Mouse (Mus musculus) CH12.LX (cell line): ENCODE measurements around the gene Zdhhc3. TPM values are rescaled to one million over a fixed set of nuclear protein-coding genes. Genes with fewer than 3 reads are reported as not detected.

Source experiments
- DNase-seq: peaks from one replicate; pipeline ENCODE4 v3.0.0-alpha.2; 2013; ENCODE audit errors: extremely low read depth
- H3K27ac ChIP-seq: 2 replicates; pipeline ENCODE4 v1.5.1; 2012; ENCODE audit warnings: low read depth, mild to moderate bottlenecking, control low read depth, moderate library complexity; ENCODE audit not compliant: insufficient read depth
- H3K27me3 ChIP-seq: replicated peaks from 2 replicates; pipeline ENCODE3; 2012; ENCODE audit warnings: inconsistent platforms
- H3K36me3 ChIP-seq, 2 experiments: replicated peaks in 1 of 2; 2 replicates each; pipeline versions ENCODE3 to v1.6.1; 2012; ENCODE audit warnings: inconsistent platforms in 1 of 2, low read length in 1 of 2, mild to moderate bottlenecking in 1 of 2, mixed read lengths in 1 of 2, moderate library complexity in 1 of 2; ENCODE audit not compliant: control insufficient read depth in 1 of 2, insufficient read depth in 1 of 2
- H3K4me1 ChIP-seq, 2 experiments: 2 replicates each; pipeline ENCODE4 v1.6.1; 2012; ENCODE audit warnings: inconsistent platforms in 1 of 2, moderate library complexity in 1 of 2; ENCODE audit not compliant: insufficient read depth in 2 of 2, control insufficient read depth in 1 of 2
- H3K4me2 ChIP-seq: 2 replicates; pipeline ENCODE4 v1.6.1; 2012; ENCODE audit warnings: low read depth, mild to moderate bottlenecking, control low read depth; ENCODE audit not compliant: poor library complexity, insufficient read depth, severe bottlenecking
- H3K4me3 ChIP-seq, 3 experiments: fragments of 150-350 bp in 1 of 3; sonication (generic) in 1 of 3; replicated peaks in 1 of 3; 2 replicates each; pipeline versions ENCODE3 to v1.5.1; 2011 to 2012; ENCODE audit warnings: low read depth in 2 of 3, low read length in 2 of 3, mild to moderate bottlenecking in 2 of 3, moderate library complexity in 2 of 3, control low read depth in 1 of 3, improper control_type of control experiment in 1 of 3, inconsistent platforms in 1 of 3, mixed read lengths in 1 of 3; ENCODE audit not compliant: poor library complexity in 1 of 3
- H3K79me2 ChIP-seq: replicated peaks from 2 replicates; pipeline ENCODE4 v1.6.1; 2012; ENCODE audit warnings: mild to moderate bottlenecking, moderate library complexity; ENCODE audit not compliant: control insufficient read depth, poor library complexity, insufficient read depth, severe bottlenecking; ENCODE audit errors: extremely low read depth
- H3K9ac ChIP-seq: 2 replicates; pipeline ENCODE4 v1.6.1; 2012; ENCODE audit warnings: low read depth, mild to moderate bottlenecking, control low read depth, moderate library complexity; ENCODE audit not compliant: insufficient read depth
- H3K9me3 ChIP-seq: replicated peaks from 2 replicates; pipeline ENCODE3; 2012; ENCODE audit warnings: low read length, inconsistent platforms, mixed read lengths
- BHLHE40 ChIP-seq: IDR thresholded peaks from 2 replicates; pipeline ENCODE4 v1.6.1; 2011; ENCODE audit warnings: mild to moderate bottlenecking, low read depth, low read length, improper control_type of control experiment
- CHD1 ChIP-seq: IDR thresholded peaks from 2 replicates; pipeline ENCODE4 v1.6.1; 2012; ENCODE audit warnings: low read depth, low read length, improper control_type of control experiment, inconsistent platforms
- CHD2 ChIP-seq: IDR thresholded peaks from 2 replicates; pipeline ENCODE4 v1.6.1; 2011; ENCODE audit warnings: low read length, improper control_type of control experiment
- CTCF ChIP-seq, 2 experiments: IDR thresholded peaks in 1 of 2; conservative IDR thresholded peaks in 1 of 2; 2 replicates each; pipeline ENCODE4 v1.5.1; 2011 to 2012; ENCODE audit warnings: low read depth in 2 of 2, low read length in 2 of 2, improper control_type of control experiment in 1 of 2, inconsistent platforms in 1 of 2, mild to moderate bottlenecking in 1 of 2, moderate library complexity in 1 of 2
- E2F4 ChIP-seq: IDR thresholded peaks from 2 replicates; pipeline ENCODE4 v1.6.1; 2011; ENCODE audit warnings: low read depth, low read length, improper control_type of control experiment; ENCODE audit not compliant: insufficient replicate concordance
- EP300 ChIP-seq: IDR thresholded peaks from 2 replicates; pipeline ENCODE4 v1.6.1; 2011; ENCODE audit warnings: low read length, improper control_type of control experiment
- ETS1 ChIP-seq: conservative IDR thresholded peaks from 2 replicates; pipeline ENCODE4 v1.6.1; 2012; ENCODE audit warnings: low read depth, mild to moderate bottlenecking, inconsistent platforms, low read length, improper control_type of control experiment, moderate library complexity
- GABPA ChIP-seq: IDR thresholded peaks from 2 replicates; pipeline ENCODE4 v1.6.1; 2012; ENCODE audit warnings: low read depth, low read length, improper control_type of control experiment, inconsistent platforms; ENCODE audit not compliant: insufficient replicate concordance
- HCFC1 ChIP-seq: IDR thresholded peaks from 2 replicates; pipeline ENCODE4 v1.6.1; 2012; ENCODE audit warnings: low read depth, mild to moderate bottlenecking, inconsistent platforms, low read length, improper control_type of control experiment
- IRF4 ChIP-seq: IDR thresholded peaks from 2 replicates; pipeline ENCODE4 v1.6.1; 2014; ENCODE audit warnings: low read depth, mild to moderate bottlenecking, inconsistent platforms, low read length, improper control_type of control experiment
- JUN ChIP-seq: IDR thresholded peaks from 2 replicates; pipeline ENCODE4 v1.6.1; 2011; ENCODE audit warnings: low read depth, mild to moderate bottlenecking, low read length, improper control_type of control experiment, moderate library complexity; ENCODE audit not compliant: insufficient read depth
- JUND ChIP-seq: conservative IDR thresholded peaks from 2 replicates; pipeline ENCODE4 v1.6.1; 2011; ENCODE audit warnings: low read depth, low read length, improper control_type of control experiment
- KAT2A ChIP-seq: IDR thresholded peaks from 2 replicates; pipeline ENCODE4 v1.6.1; 2012; ENCODE audit warnings: low read length, improper control_type of control experiment, inconsistent platforms; ENCODE audit not compliant: insufficient replicate concordance
- MAFK ChIP-seq: IDR thresholded peaks from 2 replicates; pipeline ENCODE4 v1.6.1; 2011; ENCODE audit warnings: low read length, improper control_type of control experiment; ENCODE audit not compliant: insufficient replicate concordance
- MAX ChIP-seq: IDR thresholded peaks from 2 replicates; pipeline ENCODE4 v1.6.1; 2011; ENCODE audit warnings: low read length, improper control_type of control experiment
- MEF2A ChIP-seq: IDR thresholded peaks from 2 replicates; pipeline ENCODE4 v1.6.1; 2014; ENCODE audit warnings: low read depth, mild to moderate bottlenecking, inconsistent platforms, low read length, improper control_type of control experiment, borderline replicate concordance
- NELFE ChIP-seq: IDR thresholded peaks from 2 replicates; pipeline ENCODE4 v1.6.1; 2011; ENCODE audit warnings: low read depth, low read length, improper control_type of control experiment
- PAX5 ChIP-seq: IDR thresholded peaks from 2 replicates; pipeline ENCODE4 v1.6.1; 2012; ENCODE audit warnings: low read length, inconsistent platforms, mixed read lengths
- POLR2A ChIP-seq: IDR thresholded peaks from 2 replicates; pipeline ENCODE4 v1.6.1; 2011; ENCODE audit warnings: low read depth, mild to moderate bottlenecking, improper control_type of control experiment, low read length
- POLR2AphosphoS2 ChIP-seq: IDR thresholded peaks from 2 replicates; pipeline ENCODE4 v1.6.1; 2011; ENCODE audit warnings: low read depth, low read length, improper control_type of control experiment
- RAD21 ChIP-seq: IDR thresholded peaks from 2 replicates; pipeline ENCODE4 v1.6.1; 2011; ENCODE audit warnings: low read depth, mild to moderate bottlenecking, low read length, improper control_type of control experiment, moderate library complexity
- RCOR1 ChIP-seq: conservative IDR thresholded peaks from 2 replicates; pipeline ENCODE4 v1.6.1; 2012; ENCODE audit warnings: low read depth, mild to moderate bottlenecking, inconsistent platforms, low read length, improper control_type of control experiment
- SIN3A ChIP-seq: IDR thresholded peaks from 2 replicates; pipeline ENCODE4 v1.6.1; 2012; ENCODE audit warnings: low read length, improper control_type of control experiment, inconsistent platforms
- TBP ChIP-seq: conservative IDR thresholded peaks from 2 replicates; pipeline ENCODE4 v1.6.1; 2011; ENCODE audit warnings: low read depth, low read length, improper control_type of control experiment
- TCF12 ChIP-seq: IDR thresholded peaks from 2 replicates; pipeline ENCODE4 v1.6.1; 2014; ENCODE audit warnings: low read depth, mild to moderate bottlenecking, inconsistent platforms, low read length, improper control_type of control experiment
- USF2 ChIP-seq: conservative IDR thresholded peaks from 2 replicates; pipeline ENCODE4 v1.6.1; 2011; ENCODE audit warnings: low read depth, low read length, improper control_type of control experiment
- ZC3H11A ChIP-seq: IDR thresholded peaks from 2 replicates; pipeline ENCODE4 v1.6.1; 2012; ENCODE audit warnings: low read depth, mild to moderate bottlenecking, inconsistent platforms, low read length, improper control_type of control experiment
- ZNF384 ChIP-seq: IDR thresholded peaks from 2 replicates; pipeline ENCODE4 v1.6.1; 2012; ENCODE audit warnings: low read depth, low read length, improper control_type of control experiment, inconsistent platforms
- dilution Hi-C: fragments of 300-500 bp; cut with MboI; formaldehyde crosslinking; loops from 2 replicates; pipeline ENCODE4 v1.14.3; 2020; ENCODE audit warnings: low sequenced_read_pairs; ENCODE audit not compliant: extremely low pct_unique_long_range_greater_than_20kb, extremely low pct_ligation_motif_present
- in situ Hi-C: fragments of 300-500 bp; cut with MboI; formaldehyde crosslinking; loops from 3 replicates; pipeline ENCODE4 v1.14.3; 2019; ENCODE audit warnings: low sequenced_read_pairs, low pct_ligation_motif_present, low pct_unique_long_range_greater_than_20kb, mixed read lengths
- polyA plus RNA-seq: library from polyadenylated mRNA; unstranded; fragments of >175 nt; gene quantifications from 2 replicates; pipeline ENCODE4 v1.2.1, GENCODE M21; 2012; ENCODE audit warnings: low read depth; ENCODE audit not compliant: insufficient read length
- total RNA-seq, 2 experiments: library from RNA; depleted of rRNA; stranded (reverse); fragments of 300-350 nt in 1 of 2; fragments of >200 nt in 1 of 2; gene quantifications; 2 replicates each; pipeline ENCODE4 v1.2.3; 2012 to 2014

The Zdhhc3 gene
- total and polyA plus RNA-seq, 3 experiments = 37.2 to 74.4 (median 62.6) TPM

DNA sequence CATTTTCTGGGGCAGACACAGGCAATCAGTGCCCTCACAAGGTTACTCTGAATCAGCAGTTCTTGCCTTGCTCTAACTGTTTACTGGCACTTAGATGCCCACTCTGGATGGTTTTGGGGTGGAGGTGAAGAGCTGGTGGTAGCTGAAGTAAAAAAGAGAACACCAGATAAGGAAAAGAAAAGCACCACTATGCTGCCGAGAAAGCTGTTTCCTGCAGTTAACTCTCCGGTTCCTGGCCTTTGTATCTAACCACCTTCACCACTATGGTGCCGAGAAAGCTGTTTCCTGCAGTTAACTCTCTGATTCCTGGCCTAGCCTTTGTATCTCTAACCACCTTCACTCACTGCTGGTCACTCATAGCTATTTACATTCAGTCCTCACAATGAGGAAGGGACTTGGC is 25.4 kb downstream of the Zdhhc3 start:
- Histone ChIP-seq H3K4me2 (no peak overlapping the region), H3K9me3 (no peaks in the 10 kb centered on the region), H3K79me2 (no peaks in the 10 kb centered on the region), H3K4me3 (no peak overlapping the region), H3K4me1 (peaks cover 0 to 6% of the 10 kb centered on the region in 2 experiments; a peak in 1 of 4 replicates), H3K27ac (no peak overlapping the region), H3K9ac (no peak overlapping the region), H3K36me3 (peaks cover 68 to 99% of the 10 kb centered on the region in 2 experiments), H3K27me3 (no peaks in the 10 kb centered on the region)
- in situ Hi-C loops = no loop called here
- TF ChIP-seq E2F4 (no peak), TBP (no peak), CHD1 (no peak), JUND (no peak), BHLHE40 (no peak), SIN3A (no peak), NELFE (no peak), RAD21 (no peak), CHD2 (no peak), CTCF (conservative IDR thresholded peaks at IDR 0.05 in 1 of 2, IDR thresholded peaks at IDR 0.05 in 1 of 2; ENCODE audit: low read depth in 2 of 2, low read length in 2 of 2) (no peak), TCF12 (no peak), POLR2A (no peak), RCOR1 (no peak), EP300 (no peak), POLR2AphosphoS2 (no peak), ZC3H11A (no peak), ZNF384 (no peak), KAT2A (no peak), HCFC1 (no peak), MAX (no peak)
- no peak for DNase-seq
- dilution Hi-C loops = no loop called here

DNA sequence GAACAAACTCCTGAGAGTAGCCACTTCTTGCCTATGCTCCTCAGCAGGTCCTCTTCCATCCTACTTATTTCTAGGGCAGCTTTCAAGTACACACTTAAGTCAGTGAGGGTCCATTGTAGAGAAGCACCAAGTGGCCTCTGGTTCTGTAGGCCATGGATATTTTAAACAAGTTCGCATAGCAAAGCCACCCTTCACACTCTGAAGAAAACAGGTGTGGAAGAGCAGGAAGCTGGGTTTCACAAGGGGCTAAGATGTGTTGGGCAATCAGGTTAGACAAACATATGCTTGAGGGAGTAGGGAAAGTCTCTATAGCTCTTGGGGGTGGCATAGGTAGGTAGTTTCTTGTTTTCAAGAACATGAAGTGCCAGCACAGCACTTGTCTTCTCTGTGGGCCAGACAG is 27.6 kb downstream of the Zdhhc3 start:
- Histone ChIP-seq H3K27ac (no peak overlapping the region), H3K9me3 (no peaks in the 10 kb centered on the region), H3K27me3 (no peaks in the 10 kb centered on the region), H3K4me2 (no peak overlapping the region), H3K9ac (no peak overlapping the region), H3K4me3 (no peak overlapping the region), H3K4me1 (no peaks in the 10 kb centered on the region), H3K36me3 (peaks cover 85 to 100% of the 10 kb centered on the region in 2 experiments), H3K79me2 (no peaks in the 10 kb centered on the region)
- dilution Hi-C loops (no loop called here), in situ Hi-C loops (no loop called here)
- no peak for TF ChIP-seq TBP
- no peak for TF ChIP-seq JUN
- TF ChIP-seq PAX5 = no peak
- no peak for TF ChIP-seq MEF2A
- TF ChIP-seq E2F4 = no peak
- TF ChIP-seq RCOR1 = no peak
- TF ChIP-seq ETS1 = no peak
- TF ChIP-seq RAD21 = no peak
- TF ChIP-seq CHD2 = no peak
- TF ChIP-seq BHLHE40 = no peak
- TF ChIP-seq GABPA = no peak
- TF ChIP-seq NELFE = no peak
- TF ChIP-seq USF2 = no peak
- TF ChIP-seq IRF4 = no peak
- no peak for TF ChIP-seq MAFK
- no peak for DNase-seq
